Mouse (Mus musculus) left cerebral cortex, postnatal 14 days (tissue): ENCODE measurements at regions not wholly inside any gene's neighbourhood (a gene's known extent, or its start where the extent isn't known, plus 50 kb on each side); places are given as distances from the start of the nearest gene placed in this dataset.
"Not testable (repeated sequence)": the region's sequence is repeated elsewhere in the genome, so short reads cannot be mapped to it uniquely, and the experiment has no call there.

Source experiments
- DNase-seq, 2 experiments: peaks; one replicate each; pipeline ENCODE4 v3.0.0; 2021 to 2022; ENCODE audit warnings: low spot score in 2 of 2, mixed read lengths in 1 of 2
- intact Hi-C: fragments of 180-260 bp; cut with DNase I; formaldehyde crosslinking; loops from one replicate; pipeline ENCODE4 v1.15.1; 2025

- intact Hi-C loops: not testable (repeated sequence)
Measured at GRCm38 (mm10) chr11:41090391-41090900, 335.3 kb upstream of the Ccng1 start.

GRCm38 (mm10) chr11:41063570-41063969, 308.5 kb upstream of the Ccng1 start:
- intact Hi-C loops: no loop called here

More at GRCm38 (mm10) chr11:41090391-41090900, 335.3 kb upstream of the Ccng1 start:
- peak; percentile 11 to 20 for DNase-seq

GRCm38 (mm10) chr11:41057796-41058195, 302.7 kb upstream of the Ccng1 start:
- no peak for DNase-seq
- intact Hi-C loops: no loop called here

More at GRCm38 (mm10) chr11:41063570-41063969, 308.5 kb upstream of the Ccng1 start:
- DNase-seq: no peak

- intact Hi-C loops: no loop called here
- DNase-seq: no peak
Measured at GRCm38 (mm10) chr11:41030018-41030417, 274.9 kb upstream of the Ccng1 start.

GRCm38 (mm10) chr11:41010096-41010495, 255.0 kb upstream of the Ccng1 start:
- intact Hi-C loops: no loop called here
- no peak for DNase-seq

- intact Hi-C loops: no loop called here
- no peak for DNase-seq
Measured at GRCm38 (mm10) chr11:40972806-40973205, 217.7 kb upstream of the Ccng1 start.

GRCm38 (mm10) chr11:40927168-40927567, 172.1 kb upstream of the Ccng1 start:
- peak; percentile 72 to 84 for DNase-seq
- intact Hi-C loops: loop anchor here (5.0 kb wide), 3 partner anchors 470 to 1245 kb away; no protein-coding TSS in a partner anchor

- no peak for DNase-seq
- intact Hi-C loops: no loop called here
Measured at GRCm38 (mm10) chr11:40891485-40891884, 136.4 kb upstream of the Ccng1 start.

GRCm38 (mm10) chr11:40884509-40884908, 129.4 kb upstream of the Ccng1 start:
- intact Hi-C loops: no loop called here
- no peak for DNase-seq

- intact Hi-C loops: loop anchor here (5.0 kb wide), 1 partner anchor 97 kb away; no protein-coding TSS in a partner anchor
- DNase-seq: no peak
Measured at GRCm38 (mm10) chr11:40879589-40879988, 124.5 kb upstream of the Ccng1 start.

- intact Hi-C loops: no loop called here
- no peak for DNase-seq
Measured at GRCm38 (mm10) chr11:40873002-40873401, 117.9 kb upstream of the Ccng1 start.

- DNase-seq: peak; percentile 91 to 92
- intact Hi-C loops: loop anchor here (10.0 kb wide), 2 partner anchors 1189 to 1559 kb away; no protein-coding TSS in a partner anchor
Measured at GRCm38 (mm10) chr11:40865694-40866093, 110.6 kb upstream of the Ccng1 start.

GRCm38 (mm10) chr11:40851361-40851760, 96.2 kb upstream of the Ccng1 start:
- intact Hi-C loops: no loop called here
- no peak for DNase-seq

GRCm38 (mm10) chr11:40850652-40851092, 95.6 kb upstream of the Ccng1 start:
- DNase-seq: no peak
- intact Hi-C loops: no loop called here

GRCm38 (mm10) chr11:40846586-40846985, 91.5 kb upstream of the Ccng1 start:
- no peak for DNase-seq
- intact Hi-C loops: no loop called here

GRCm38 (mm10) chr11:40835393-40835792, 80.3 kb upstream of the Ccng1 start:
- intact Hi-C loops: no loop called here

More at GRCm38 (mm10) chr11:40835393-40835792, 80.3 kb upstream of the Ccng1 start:
- no peak for DNase-seq
